24 mouse cellular contexts compared by ENCODE assay signal in genomic region chr13:47145939-47146338, GRCm38 (mm10). TPM values are rescaled to one million over a fixed set of nuclear protein-coding genes. Genes with fewer than 3 reads are reported as not detected.
DNase-seq lines count a peak whose midpoint lies in the region; ATAC-seq and TF ChIP-seq lines count a peak whose summit lies in the region.
"Had no signal": no experiment of that assay in that cellular context is flagged by ENCODE, and none has a peak within 500 bp of the region (broad histone marks: within the 10 kb centered on the region; RNA-seq: fewer than 3 reads in every experiment).

No protein-coding gene starts in this region.

- peaks cover under 1% of the 10 kb centered on the region; the same call in 1 of the 2 replicates for H3K9me3 ChIP-seq in heart, embryonic 14.5 days (ENCODE audit: control insufficient read depth, low read length)
- H3K9me3 ChIP-seq in kidney, postnatal 0 days (replicated peaks; ENCODE audit: low read length), result no peaks in the 10 kb centered on the region
- H3K9me3 ChIP-seq in limb, embryonic 14.5 days (ENCODE audit: control insufficient read depth, low read length), result no peaks in the 10 kb centered on the region
- no peaks in the 10 kb centered on the region for H3K9me3 ChIP-seq in stomach, postnatal 0 days (ENCODE audit: control insufficient read depth, low read length)
- H3K9me3 ChIP-seq: forebrain, embryonic 15.5 days; hindbrain, embryonic 15.5 days; stomach, embryonic 15.5 days had no signal

- DNase-seq in embryo, embryonic 10 days (ENCODE audit: low spot score), result peak; percentile 48
- no peak for DNase-seq in embryo, embryonic 11 days
- DNase-seq in heart, adult 9 months (ENCODE audit: low spot score in 2 of 2), result no peak
- peak; percentile 42 for DNase-seq in kidney, postnatal 0 days (ENCODE audit: low spot score)
- DNase-seq in kidney, adult 2 months, result no peak
- peak; percentile 29 for DNase-seq in limb, embryonic 14.5 days (ENCODE audit: low spot score)
- DNase-seq in stomach, postnatal 0 days (ENCODE audit: low spot score), result no peak
- DNase-seq: adrenal gland, postnatal 25 days; cerebellum, adult 2 months; cerebellum, postnatal 36 days; kidney, postnatal 10 days; layer of hippocampus, postnatal 36 days; lung, adult 18-20 months; retina, postnatal 1 day; thymus, adult 2 months had no signal

- no peak for TF ChIP-seq EP300 in stomach, postnatal 0 days (optimal IDR thresholded peaks at IDR 0.05)

- 24% methylated on average over 9 of the region's 9 CpGs for WGBS in heart, embryonic 14.5 days
- WGBS in kidney, postnatal 0 days, result 48% methylated on average over 9 of the region's 9 CpGs
- WGBS in kidney, adult 2 months, result 48% methylated on average over 9 of the region's 9 CpGs
- WGBS in limb, embryonic 14.5 days, result 33% methylated on average over 9 of the region's 9 CpGs
- WGBS in stomach, postnatal 0 days, result 40% methylated on average over 9 of the region's 9 CpGs

- no peak for TF ChIP-seq CTCF in kidney, postnatal 0 days (IDR thresholded peaks at IDR 0.05; ENCODE audit: low read depth)
- TF ChIP-seq CTCF in kidney, adult 2 months (conservative IDR thresholded peaks at IDR 0.05; ENCODE audit: insufficient read depth, insufficient read length, low read depth, low read length), result no peak
- no peak for TF ChIP-seq CTCF in stomach, postnatal 0 days (IDR thresholded peaks at IDR 0.05; ENCODE audit: low read depth)

- peak; percentile 31 for ATAC-seq in heart, embryonic 14.5 days (ENCODE audit: insufficient number of reproducible peaks, insufficient read depth, low FRiP score, low read depth)
- ATAC-seq in kidney, postnatal 0 days (replicated peaks; ENCODE audit: low FRiP score, low read depth), result no peak
- ATAC-seq in limb, embryonic 14.5 days (ENCODE audit: low FRiP score, low read depth), result peak; percentile 63
- ATAC-seq in stomach, postnatal 0 days (ENCODE audit: low FRiP score, low TSS enrichment), result no peak
- ATAC-seq: forebrain, embryonic 15.5 days; intestine, embryonic 16.5 days had no signal

- H3K9ac ChIP-seq in heart, embryonic 14.5 days (ENCODE audit: low read length), result peak overlapping the region; percentile 41; the same call in 1 of the 2 replicates
- H3K9ac ChIP-seq in kidney, postnatal 0 days (ENCODE audit: low read depth, low read length), result no peak overlapping the region
- H3K9ac ChIP-seq in limb, embryonic 14.5 days (ENCODE audit: low read depth, low read length, severe bottlenecking), result no peak overlapping the region
- no peak overlapping the region for H3K9ac ChIP-seq in stomach, postnatal 0 days (ENCODE audit: low read length)
- H3K9ac ChIP-seq: forebrain, embryonic 15.5 days; hindbrain, embryonic 15.5 days; stomach, embryonic 15.5 days had no signal

- peak overlapping the region; percentile 44 for H3K4me2 ChIP-seq in heart, embryonic 14.5 days (ENCODE audit: low read length)
- H3K4me2 ChIP-seq in kidney, postnatal 0 days (ENCODE audit: low read length), result no peak overlapping the region
- no peak overlapping the region; the same call in 1 of the 2 replicates for H3K4me2 ChIP-seq in limb, embryonic 14.5 days (replicated peaks; ENCODE audit: low read depth, low read length, severe bottlenecking)
- no peak overlapping the region for H3K4me2 ChIP-seq in stomach, postnatal 0 days (replicated peaks; ENCODE audit: low read depth)
- H3K4me2 ChIP-seq: forebrain, embryonic 15.5 days; hindbrain, embryonic 15.5 days; liver, embryonic 11.5 days; midbrain, embryonic 11.5 days; stomach, embryonic 15.5 days had no signal

- H3K36me3 ChIP-seq in heart, embryonic 14.5 days (ENCODE audit: control insufficient read depth, insufficient read depth, low read length), result no peaks in the 10 kb centered on the region
- H3K36me3 ChIP-seq in kidney, postnatal 0 days (ENCODE audit: insufficient read depth, low read length), result no peaks in the 10 kb centered on the region
- H3K36me3 ChIP-seq in kidney, adult 2 months (ENCODE audit: control insufficient read depth, insufficient read depth, low read length), result no peaks in the 10 kb centered on the region
- no peaks in the 10 kb centered on the region for H3K36me3 ChIP-seq in limb, embryonic 14.5 days (ENCODE audit: control insufficient read depth, insufficient read depth, low read length)
- no peaks in the 10 kb centered on the region for H3K36me3 ChIP-seq in stomach, postnatal 0 days (ENCODE audit: control insufficient read depth, insufficient read depth, low read length)
- H3K36me3 ChIP-seq: forebrain, embryonic 15.5 days; hindbrain, embryonic 15.5 days; stomach, embryonic 15.5 days had no signal

- H3K27ac ChIP-seq in heart, embryonic 14.5 days (replicated peaks in 1 of 2; ENCODE audit: control insufficient read depth in 1 of 2, insufficient read depth in 1 of 2, low read depth in 2 of 2, low read length in 2 of 2), result peak overlapping the region; percentile 82 to 85
- no peak overlapping the region for H3K27ac ChIP-seq in kidney, postnatal 0 days
- H3K27ac ChIP-seq in kidney, adult 2 months (ENCODE audit: insufficient read depth, low read depth, low read length), result no peak overlapping the region
- peak overlapping the region; percentile 11; the same call in 1 of the 2 replicates for H3K27ac ChIP-seq in limb, embryonic 14.5 days (replicated peaks; ENCODE audit: low read depth, low read length)
- H3K27ac ChIP-seq in stomach, postnatal 0 days (replicated peaks), result no peak overlapping the region
- H3K27ac ChIP-seq: forebrain, embryonic 15.5 days; hindbrain, embryonic 15.5 days; layer of hippocampus, adult 2 months; macrophage; stomach, embryonic 15.5 days had no signal

- no peak overlapping the region for H3K4me3 ChIP-seq in heart, embryonic 14.5 days (ENCODE audit: control insufficient read depth in 1 of 2, insufficient read depth in 1 of 2, low read depth in 1 of 2, low read length in 2 of 2)
- no peak overlapping the region for H3K4me3 ChIP-seq in kidney, postnatal 0 days (replicated peaks; ENCODE audit: low read depth, low read length)
- H3K4me3 ChIP-seq in kidney, adult 2 months (ENCODE audit: insufficient read depth, low read depth, low read length), result no peak overlapping the region
- no peak overlapping the region for H3K4me3 ChIP-seq in limb, embryonic 14.5 days (replicated peaks; ENCODE audit: low read length)
- no peak overlapping the region for H3K4me3 ChIP-seq in stomach, postnatal 0 days (ENCODE audit: low read depth, low read length)
- H3K4me3 ChIP-seq: forebrain, embryonic 15.5 days; hindbrain, embryonic 15.5 days; layer of hippocampus, adult 2 months; stomach, embryonic 15.5 days had no signal

- peaks cover 29 to 52% of the 10 kb centered on the region in 2 experiments for H3K4me1 ChIP-seq in heart, embryonic 14.5 days (ENCODE audit: control insufficient read depth in 2 of 2, insufficient read depth in 2 of 2, low read length in 2 of 2)
- no peaks in the 10 kb centered on the region for H3K4me1 ChIP-seq in kidney, postnatal 0 days (replicated peaks; ENCODE audit: insufficient read depth, low read length)
- no peaks in the 10 kb centered on the region for H3K4me1 ChIP-seq in kidney, adult 2 months (ENCODE audit: control insufficient read depth, insufficient read depth, low read length)
- 0 out of 2 replicates have a peak, but pooled peaks cover 7% of the 10 kb centered on the region for H3K4me1 ChIP-seq in limb, embryonic 14.5 days (ENCODE audit: control insufficient read depth, insufficient read depth, low read length)
- H3K4me1 ChIP-seq in stomach, postnatal 0 days (replicated peaks; ENCODE audit: control insufficient read depth, insufficient read depth), result no peaks in the 10 kb centered on the region
- H3K4me1 ChIP-seq: forebrain, embryonic 15.5 days; hindbrain, embryonic 15.5 days; stomach, embryonic 15.5 days had no signal

- no peaks in the 10 kb centered on the region for H3K27me3 ChIP-seq in heart, embryonic 14.5 days (ENCODE audit: control insufficient read depth, insufficient read depth, low read length)
- no peaks in the 10 kb centered on the region for H3K27me3 ChIP-seq in kidney, postnatal 0 days (ENCODE audit: insufficient read depth, low read length)
- no peaks in the 10 kb centered on the region for H3K27me3 ChIP-seq in kidney, adult 2 months (replicated peaks; ENCODE audit: control insufficient read depth, insufficient read depth, low read length)
- no peaks in the 10 kb centered on the region for H3K27me3 ChIP-seq in limb, embryonic 14.5 days (ENCODE audit: control insufficient read depth, insufficient read depth, low read length)
- H3K27me3 ChIP-seq in stomach, postnatal 0 days (ENCODE audit: control insufficient read depth, insufficient read depth, low read length), result no peaks in the 10 kb centered on the region
- H3K27me3 ChIP-seq: forebrain, embryonic 15.5 days; hindbrain, embryonic 15.5 days had no signal

- TF ChIP-seq POLR2A in kidney, adult 2 months (IDR thresholded peaks at IDR 0.05; ENCODE audit: low read depth, low read length), result no peak
- no peak for TF ChIP-seq POLR2A in limb, embryonic 14.5 days (IDR thresholded peaks at IDR 0.05; ENCODE audit: borderline replicate concordance, extremely low read depth, insufficient read depth, insufficient read length)

RNA-seq across cellular contexts. Expression of gene Rnf144b, which starts 23.5 kb away (rescaled TPM):
- polyA plus RNA-seq in heart, embryonic 14.5 days (2014; fragmentation: Nextera tagmentation; extraction: Ambion mirVana), result 2.3 and 2.6 TPM in 2 replicates
- 1.1 and 1.6 TPM in 2 replicates for polyA plus RNA-seq in kidney, postnatal 0 days (2015; fragmentation: Nextera tagmentation; extraction: Ambion mirVana)
- polyA plus RNA-seq in kidney, adult 2 months (2012; rRNA removed), result 3.1 and 3.2 TPM in 2 replicates
- 5.7 and 5.9 TPM in 2 replicates for polyA plus RNA-seq in limb, embryonic 14.5 days (2012; rRNA removed)
- polyA plus RNA-seq in limb, embryonic 14.5 days (2014; fragmentation: Nextera tagmentation; extraction: Ambion mirVana), result 5.2 and 5.8 TPM in 2 replicates
- polyA plus RNA-seq in stomach, postnatal 0 days (2015; fragmentation: Nextera tagmentation; extraction: Ambion mirVana), result 3.7 and 4.0 TPM in 2 replicates

RNA-seq across cellular contexts. Expression of gene Dek, which starts 39.9 kb away (rescaled TPM):
- 130 and 132 TPM in 2 replicates for polyA plus RNA-seq in heart, embryonic 14.5 days (2014; fragmentation: Nextera tagmentation; extraction: Ambion mirVana)
- 185 and 187 TPM in 2 replicates for polyA plus RNA-seq in kidney, postnatal 0 days (2015; fragmentation: Nextera tagmentation; extraction: Ambion mirVana)
- polyA plus RNA-seq in kidney, adult 2 months (2012; rRNA removed), result 12.8 and 17.6 TPM in 2 replicates
- polyA plus RNA-seq in limb, embryonic 14.5 days (2012; rRNA removed), result 106 and 126 TPM in 2 replicates
- polyA plus RNA-seq in limb, embryonic 14.5 days (2014; fragmentation: Nextera tagmentation; extraction: Ambion mirVana), result 232 and 260 TPM in 2 replicates
- 114 and 133 TPM in 2 replicates for polyA plus RNA-seq in stomach, postnatal 0 days (2015; fragmentation: Nextera tagmentation; extraction: Ambion mirVana)

Comparison
In these comparisons a context has a peak if more than half of its experiments do, and no peak if none do; other contexts are left out.
1. DNase-seq: peak in embryo, embryonic 10 days (single experiment), kidney, postnatal 0 days (single experiment) and limb, embryonic 14.5 days (single experiment); none in embryo, embryonic 11 days (single experiment), heart, adult 9 months (0 of 2), kidney, adult 2 months (single experiment) and stomach, postnatal 0 days (single experiment).
2. ATAC-seq: peak in heart, embryonic 14.5 days (single experiment) and limb, embryonic 14.5 days (single experiment); none in kidney, postnatal 0 days (single experiment) and stomach, postnatal 0 days (single experiment).
3. H3K27ac ChIP-seq: peak in heart, embryonic 14.5 days (2 of 2) and limb, embryonic 14.5 days (single experiment); none in kidney, postnatal 0 days (single experiment), kidney, adult 2 months (single experiment) and stomach, postnatal 0 days (single experiment).